10 mouse cellular contexts compared by ENCODE assay signal in genomic region chr2:168841713-168842045, GRCm38 (mm10).
DNase-seq lines count a peak whose midpoint lies in the region; ATAC-seq and TF ChIP-seq lines count a peak whose summit lies in the region.
"Had no signal": no experiment of that assay in that cellular context is flagged by ENCODE, and none has a peak within 500 bp of the region (broad histone marks: within the 10 kb centered on the region; RNA-seq: fewer than 3 reads in every experiment).

No protein-coding gene starts in this region.

- WGBS in lung, embryonic 14.5 days: 2% methylated on average over 11 of the region's 11 CpGs
- WGBS in forebrain, embryonic 13.5 days: 3% methylated on average over 11 of the region's 11 CpGs
- WGBS in limb, embryonic 15.5 days: 4% methylated on average over 11 of the region's 11 CpGs
- 6% methylated on average over 11 of the region's 11 CpGs for WGBS in stomach, embryonic 16.5 days

- intact Hi-C loops in left cerebral cortex, postnatal 14 days (cut with DNase I): loop anchor here (5.0 kb wide), 1 partner anchor 74 kb away; the partner anchor contains the start of gene Sall4

- no peak overlapping the region for H3K9ac ChIP-seq in lung, embryonic 14.5 days
- no peak overlapping the region for H3K9ac ChIP-seq in forebrain, embryonic 13.5 days
- no peak overlapping the region for H3K9ac ChIP-seq in limb, embryonic 15.5 days
- H3K9ac ChIP-seq in stomach, embryonic 16.5 days (ENCODE audit: low read length): no peak overlapping the region

- ATAC-seq in lung, embryonic 14.5 days (ENCODE audit: insufficient read depth): no peak
- no peak for ATAC-seq in forebrain, embryonic 13.5 days
- ATAC-seq in limb, embryonic 15.5 days (ENCODE audit: insufficient number of reproducible peaks, low FRiP score, low TSS enrichment, low read depth): no peak
- no peak for ATAC-seq in stomach, embryonic 16.5 days (ENCODE audit: insufficient read depth, low FRiP score)

- peaks cover 5% of the 10 kb centered on the region; the same call in 1 of the 2 replicates for H3K4me1 ChIP-seq in lung, embryonic 14.5 days (ENCODE audit: insufficient read depth)
- H3K4me1 ChIP-seq in forebrain, embryonic 13.5 days: peaks cover 25% of the 10 kb centered on the region
- H3K4me1 ChIP-seq in limb, embryonic 15.5 days: peaks cover 17% of the 10 kb centered on the region
- peaks cover 17% of the 10 kb centered on the region for H3K4me1 ChIP-seq in stomach, embryonic 16.5 days (ENCODE audit: control insufficient read depth, insufficient read depth, low read length)

- H3K27ac ChIP-seq in lung, embryonic 14.5 days (ENCODE audit: low read depth): no peak overlapping the region
- no peak overlapping the region for H3K27ac ChIP-seq in forebrain, embryonic 13.5 days
- H3K27ac ChIP-seq in limb, embryonic 15.5 days: no peak overlapping the region
- H3K27ac ChIP-seq in stomach, embryonic 16.5 days (ENCODE audit: low read length): no peak overlapping the region

- peak; percentile 27 for DNase-seq in lung, embryonic 14.5 days
- no peak for DNase-seq in lung, adult 18-20 months
- DNase-seq in left cerebral cortex, postnatal 14 days (ENCODE audit: low spot score in 2 of 2): no peak
- DNase-seq in frontal cortex, postnatal 10 days (ENCODE audit: low spot score in 2 of 2): no peak
- DNase-seq: kidney, adult 2 months; right cerebral cortex, postnatal 4 days had no signal

- no peaks in the 10 kb centered on the region for H3K36me3 ChIP-seq in lung, embryonic 14.5 days (ENCODE audit: insufficient read depth)
- H3K36me3 ChIP-seq in forebrain, embryonic 13.5 days (ENCODE audit: poor library complexity, severe bottlenecking): no peaks in the 10 kb centered on the region
- H3K36me3 ChIP-seq in limb, embryonic 15.5 days: no peaks in the 10 kb centered on the region
- H3K36me3 ChIP-seq in stomach, embryonic 16.5 days (ENCODE audit: control insufficient read depth, insufficient read depth, low read length): no peaks in the 10 kb centered on the region

- peaks cover 58% of the 10 kb centered on the region for H3K27me3 ChIP-seq in lung, embryonic 14.5 days (ENCODE audit: insufficient read depth, low read length)
- peaks cover 63% of the 10 kb centered on the region for H3K27me3 ChIP-seq in forebrain, embryonic 13.5 days
- H3K27me3 ChIP-seq in limb, embryonic 15.5 days: peaks cover 65% of the 10 kb centered on the region
- H3K27me3 ChIP-seq in stomach, embryonic 16.5 days (ENCODE audit: control insufficient read depth, insufficient read depth, low read length): peaks cover 22% of the 10 kb centered on the region

- H3K4me3 ChIP-seq in lung, embryonic 14.5 days (ENCODE audit: low read depth, low read length): 0 out of 2 replicates have a peak overlapping the region, but pooled peaks have one; percentile 11
- H3K4me3 ChIP-seq in forebrain, embryonic 13.5 days: no peak overlapping the region
- H3K4me3 ChIP-seq in limb, embryonic 15.5 days: no peak overlapping the region
- peak overlapping the region; percentile 18 for H3K4me3 ChIP-seq in stomach, embryonic 16.5 days (replicated peaks; ENCODE audit: low read length)
- H3K4me3 ChIP-seq: myocyte had no signal

- no peak for TF ChIP-seq CTCF in lung, embryonic 14.5 days (IDR thresholded peaks at IDR 0.05; ENCODE audit: low read depth)

- no peaks in the 10 kb centered on the region; the same call in 1 of the 2 replicates for H3K9me3 ChIP-seq in lung, embryonic 14.5 days (ENCODE audit: low read depth, low read length)
- no peaks in the 10 kb centered on the region for H3K9me3 ChIP-seq in forebrain, embryonic 13.5 days (replicated peaks)
- H3K9me3 ChIP-seq in limb, embryonic 15.5 days: no peaks in the 10 kb centered on the region
- peaks cover 5% of the 10 kb centered on the region; the same call in 1 of the 2 replicates for H3K9me3 ChIP-seq in stomach, embryonic 16.5 days (replicated peaks; ENCODE audit: control insufficient read depth, low read length)

- H3K4me2 ChIP-seq in lung, embryonic 14.5 days: peak overlapping the region; percentile 49
- peak overlapping the region; percentile 30 for H3K4me2 ChIP-seq in forebrain, embryonic 13.5 days
- H3K4me2 ChIP-seq in limb, embryonic 15.5 days: 0 out of 2 replicates have a peak overlapping the region, but pooled peaks have one; percentile 2
- peak overlapping the region; percentile 25 for H3K4me2 ChIP-seq in stomach, embryonic 16.5 days (ENCODE audit: low read depth, low read length)

Comparison
In these comparisons a context has a peak if more than half of its experiments do, and no peak if none do; other contexts are left out.
1. H3K4me3 ChIP-seq: peak in lung, embryonic 14.5 days (single experiment) and stomach, embryonic 16.5 days (single experiment); none in forebrain, embryonic 13.5 days (single experiment) and limb, embryonic 15.5 days (single experiment).
2. Peak in every context shown above with its lines, with median percentiles within 50 percentile points of each other: H3K4me2 ChIP-seq.